Mouse (Mus musculus) intestine, embryonic 16.5 days (tissue): ENCODE data around the gene Cmip. TPM values are rescaled to one million over a fixed set of nuclear protein-coding genes. Genes with fewer than 3 reads are reported as not detected.

Source experiments
- ATAC-seq: fragments of 200-750 bp; cut with Nextera tagmentation; 2 replicates; pipeline ENCODE4 v1.8.0; 2017; ENCODE audit warnings: moderate TSS enrichment, moderate library complexity
- H3K27ac ChIP-seq: fragments of 300-500 bp; sonication (generic); 2 replicates; pipeline ENCODE4 v1.5.1; 2014; ENCODE audit warnings: mild to moderate bottlenecking, low read length
- H3K27me3 ChIP-seq: fragments of 300-500 bp; sonication (generic); replicated peaks from 2 replicates; pipeline ENCODE4 v1.6.1; 2014; ENCODE audit warnings: low read length, control low read depth, mixed read lengths; ENCODE audit not compliant: control insufficient read depth, insufficient read depth
- H3K36me3 ChIP-seq: fragments of 300-500 bp; sonication (generic); 2 replicates; pipeline ENCODE4 v1.6.1; 2014; ENCODE audit warnings: low read length, control low read depth; ENCODE audit not compliant: control insufficient read depth, insufficient read depth
- H3K4me1 ChIP-seq: fragments of 300-500 bp; sonication (generic); 2 replicates; pipeline ENCODE4 v1.6.1; 2014; ENCODE audit warnings: low read length, control low read depth, mixed read lengths; ENCODE audit not compliant: control insufficient read depth, insufficient read depth
- H3K4me2 ChIP-seq: fragments of 300-500 bp; sonication (generic); 2 replicates; pipeline ENCODE4 v1.6.1; 2014; ENCODE audit warnings: low read depth, low read length, control low read depth
- H3K4me3 ChIP-seq: fragments of 300-500 bp; sonication (generic); 2 replicates; pipeline ENCODE4 v1.5.1; 2014; ENCODE audit warnings: mild to moderate bottlenecking, low read length
- H3K9ac ChIP-seq: fragments of 300-500 bp; sonication (generic); 2 replicates; pipeline ENCODE4 v1.6.1; 2014; ENCODE audit warnings: low read depth, low read length
- H3K9me3 ChIP-seq: fragments of 300-500 bp; sonication (generic); 2 replicates; pipeline ENCODE4 v1.6.1; 2016; ENCODE audit warnings: low read length, control low read depth; ENCODE audit not compliant: control insufficient read depth
- WGBS: fragments of 180-500 bp; shearing (Covaris S2); extraction: QIAGEN DNeasy Blood & Tissue Kit; methylation state at CpG from one replicate; pipeline ENCODE4 v1.1.7; 2014; 5-methylcytosine and 5-hydroxymethylcytosine counted together
- microRNA-seq: library from miRNA; unstranded; fragments of <30 nt; microRNA quantifications from one replicate; pipeline ENCODE4, GENCODE M21; 2016
- polyA plus RNA-seq: library from polyadenylated mRNA; unstranded; fragments of >200 nt; fragmentation: Nextera tagmentation; extraction: Ambion mirVana; gene quantifications from 2 replicates; pipeline ENCODE4 v1.2.1, GENCODE M21; 2015

The Cmip gene
- polyA plus RNA-seq, 1 experiment from 2014 or later, result 16.8 TPM

DNA sequence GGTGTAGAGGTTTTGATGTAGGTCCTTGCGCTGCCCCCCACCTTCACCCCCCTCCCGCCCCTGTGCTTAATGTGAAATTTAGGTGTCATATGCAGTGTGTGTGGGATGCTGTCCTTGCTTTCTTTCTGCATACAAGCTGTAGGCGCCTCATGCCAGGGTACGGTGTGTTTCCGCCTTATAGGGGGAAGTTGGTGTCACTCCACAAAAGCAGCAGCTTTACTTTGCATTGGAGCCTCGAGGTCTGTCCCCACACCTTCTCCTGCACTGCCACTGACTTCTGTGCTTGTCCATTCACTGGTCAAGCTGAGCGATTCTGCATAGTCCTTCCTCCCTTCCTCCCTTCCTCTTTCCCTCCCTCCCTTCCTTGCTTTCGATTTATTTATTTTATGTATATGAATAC is 250.8 kb downstream of the Cmip start:
- ATAC-seq, result no peak
- no peak overlapping the region for H3K27ac ChIP-seq
- 83% methylated on average over 8 of the region's 8 CpGs for WGBS
- H3K4me2 ChIP-seq, result no peak overlapping the region
- no peaks in the 10 kb centered on the region for H3K4me1 ChIP-seq
- H3K36me3 ChIP-seq, result no peaks in the 10 kb centered on the region
- H3K9me3 ChIP-seq, result no peaks in the 10 kb centered on the region
- no peak overlapping the region for H3K9ac ChIP-seq
- H3K27me3 ChIP-seq, result no peaks in the 10 kb centered on the region
- no peak overlapping the region for H3K4me3 ChIP-seq

Small RNA genes within 50 kb of the gene (microRNA-seq; reads per million reads assigned to microRNA genes)
- gene Mir7077 (not detected), gene Mir7078 (not detected)

Other genes starting within 250 kb of the Cmip start
- gene Pkd1l2, start 174.6 kb upstream of the Cmip start, polyA plus RNA-seq, result 0.18 and 0.28 TPM in 2 replicates
- gene Bco1, start 161.2 kb upstream of the Cmip start, polyA plus RNA-seq, result 1.2 TPM in 2 replicates
- 1.5 TPM in 2 replicates for gene Gan, start 98.9 kb upstream of the Cmip start, polyA plus RNA-seq
- gene Plcg2, start 241.2 kb downstream of the Cmip start, polyA plus RNA-seq, result 3.6 and 3.7 TPM in 2 replicates